Mouse (Mus musculus): ENCODE measurements around the gene Fam98a. TPM values are rescaled to one million over a fixed set of nuclear protein-coding genes. Genes with fewer than 3 reads are reported as not detected.

Gene Fam98a
- 34.5 TPM for polyA plus RNA-seq (2014; fragmentation: Illumina TruSeq; extraction: RNeasy Lipid Tissue Mini Kit (QIAGEN cat#74804); ENCODE audit: low read depth, low replicate concordance)

GRCm38 (mm10) chr17:75551512-75552400 is at the start of gene Fam98a:
Gene Fam98a (minus strand): TSS chr17:75551946.

Other genes starting within 250 kb of the Fam98a start
- gene Rasgrp3, start 116.0 kb downstream of the Fam98a start, polyA plus RNA-seq (2014; fragmentation: Illumina TruSeq; extraction: RNeasy Lipid Tissue Mini Kit (QIAGEN cat#74804); ENCODE audit: low read depth, low replicate concordance) = 9.0 TPM